Mouse (Mus musculus) midbrain, postnatal 0 days (tissue): ENCODE measurements at regions not wholly inside any gene's neighbourhood (a gene's known extent, or its start where the extent isn't known, plus 50 kb on each side); places are given as distances from the start of the nearest gene placed in this dataset.

Experiments
- ATAC-seq: fragments of 200-750 bp; cut with Nextera tagmentation; 2 replicates; pipeline ENCODE4 v1.8.0; 2017; ENCODE audit warnings: moderate number of reproducible peaks, mild to moderate bottlenecking, moderate TSS enrichment, moderate library complexity; ENCODE audit not compliant: low FRiP score
- DNase-seq: peaks from one replicate; pipeline ENCODE4 v3.0.0-alpha.2; 2015; ENCODE audit warnings: low spot score
- H3K27ac ChIP-seq: fragments of 300-500 bp; sonication (generic); 2 replicates; pipeline ENCODE4 v1.5.1; 2014; ENCODE audit warnings: low read depth, mild to moderate bottlenecking, low read length, mixed read lengths
- H3K27me3 ChIP-seq: fragments of 300-500 bp; sonication (generic); 2 replicates; pipeline ENCODE4 v1.6.1; 2014; ENCODE audit warnings: low read length, control low read depth, mixed read lengths; ENCODE audit not compliant: insufficient read depth
- H3K36me3 ChIP-seq: fragments of 300-500 bp; sonication (generic); 2 replicates; pipeline ENCODE4 v1.6.1; 2014; ENCODE audit warnings: low read length, control low read depth, mixed read lengths; ENCODE audit not compliant: insufficient read depth
- H3K4me1 ChIP-seq: fragments of 300-500 bp; sonication (generic); 2 replicates; pipeline ENCODE4 v1.6.1; 2014; ENCODE audit warnings: mild to moderate bottlenecking, control low read depth, antibody characterized with exemption, low read length, mixed read lengths; ENCODE audit not compliant: insufficient read depth
- H3K4me2 ChIP-seq: fragments of 300-500 bp; sonication (generic); 2 replicates; pipeline ENCODE4 v1.6.1; 2014; ENCODE audit warnings: low read depth, mild to moderate bottlenecking, low read length, mixed read lengths; ENCODE audit not compliant: poor library complexity, severe bottlenecking
- H3K4me3 ChIP-seq: fragments of 300-500 bp; sonication (generic); 2 replicates; pipeline ENCODE4 v1.5.1; 2014; ENCODE audit warnings: low read depth, mild to moderate bottlenecking, low read length, moderate library complexity
- H3K9ac ChIP-seq: fragments of 300-500 bp; sonication (generic); replicated peaks from 2 replicates; pipeline ENCODE4 v1.6.1; 2014; ENCODE audit warnings: mild to moderate bottlenecking, low read length, moderate library complexity, mixed read lengths; ENCODE audit not compliant: poor library complexity, severe bottlenecking
- H3K9me3 ChIP-seq: fragments of 300-500 bp; sonication (generic); 2 replicates; pipeline ENCODE4 v1.6.1; 2016; ENCODE audit warnings: low read length, control low read depth
- CTCF ChIP-seq: IDR thresholded peaks from 2 replicates; pipeline ENCODE4 v1.5.1; 2016; ENCODE audit warnings: antibody characterized with exemption, mild to moderate bottlenecking
- WGBS: fragments of 180-500 bp; shearing (Covaris S2); extraction: QIAGEN DNeasy Blood & Tissue Kit; methylation state at CpG from one replicate; pipeline ENCODE4 v1.1.7; 2014; 5-methylcytosine and 5-hydroxymethylcytosine counted together

- Histone ChIP-seq H3K9me3 (no peaks in the 10 kb centered on the region), H3K4me3 (no peak overlapping the region), H3K27ac (no peak overlapping the region), H3K4me1 (peaks cover 5% of the 10 kb centered on the region; the same call in 1 of the 2 replicates), H3K36me3 (no peaks in the 10 kb centered on the region), H3K27me3 (no peaks in the 10 kb centered on the region), H3K4me2 (no peak overlapping the region), H3K9ac (no peak overlapping the region)
- ATAC-seq (no peak), DNase-seq (no peak)
- TF ChIP-seq CTCF = no peak
- WGBS = 53% methylated on average over 1 of the region's 1 CpGs
Measured at GRCm38 (mm10) chr7:37845201-37845600, 71.8 kb upstream of the Zfp536 start.

- Histone ChIP-seq H3K9ac (no peak overlapping the region), H3K27ac (no peak overlapping the region; the same call in 1 of the 2 replicates), H3K4me3 (peak overlapping the region; percentile 14; the same call in 1 of the 2 replicates), H3K4me1 (peaks cover 5% of the 10 kb centered on the region; the same call in 1 of the 2 replicates), H3K36me3 (no peaks in the 10 kb centered on the region), H3K4me2 (peak overlapping the region; percentile 37), H3K9me3 (no peaks in the 10 kb centered on the region), H3K27me3 (no peaks in the 10 kb centered on the region)
- peak; percentile 79 for ATAC-seq
- under 1% methylated on average over 14 of the region's 14 CpGs for WGBS
- 0 out of 2 replicates have a peak, but pooled peaks have one; percentile 1 for TF ChIP-seq CTCF
- DNase-seq = peak; percentile 71
Measured at GRCm38 (mm10) chr7:37842000-37842513, 68.6 kb upstream of the Zfp536 start.

DNA sequence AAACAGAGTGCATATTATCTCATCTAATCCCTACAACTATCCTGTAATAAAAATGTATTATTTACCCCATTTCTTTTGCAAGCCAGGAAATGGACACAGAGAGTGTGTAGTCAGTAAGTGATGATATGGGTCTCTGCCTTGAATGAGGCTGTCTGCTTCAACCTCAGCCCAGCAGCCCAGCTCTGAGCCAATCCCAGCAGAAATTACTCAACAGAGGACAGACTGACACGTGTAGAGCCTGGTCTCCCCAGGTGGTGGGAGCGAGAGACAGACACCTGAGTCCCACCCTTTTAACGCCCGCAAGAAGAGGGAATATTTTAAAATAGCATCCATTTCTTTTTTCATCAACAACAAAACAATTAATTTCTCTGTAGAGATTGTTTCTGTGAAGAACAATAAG is 68.1 kb upstream of the Zfp536 start:
- WGBS = 17% methylated on average over 4 of the region's 4 CpGs
- no peak for ATAC-seq
- H3K4me1 ChIP-seq = peaks cover 5% of the 10 kb centered on the region; the same call in 1 of the 2 replicates
- H3K36me3 ChIP-seq = no peaks in the 10 kb centered on the region
- H3K27me3 ChIP-seq = no peaks in the 10 kb centered on the region
- H3K9ac ChIP-seq = no peak overlapping the region
- H3K4me3 ChIP-seq = no peak overlapping the region
- no peak for DNase-seq
- no peaks in the 10 kb centered on the region for H3K9me3 ChIP-seq
- TF ChIP-seq CTCF = no peak
- peak overlapping the region; percentile 37 for H3K4me2 ChIP-seq
- H3K27ac ChIP-seq = no peak overlapping the region; the same call in 1 of the 2 replicates

DNA sequence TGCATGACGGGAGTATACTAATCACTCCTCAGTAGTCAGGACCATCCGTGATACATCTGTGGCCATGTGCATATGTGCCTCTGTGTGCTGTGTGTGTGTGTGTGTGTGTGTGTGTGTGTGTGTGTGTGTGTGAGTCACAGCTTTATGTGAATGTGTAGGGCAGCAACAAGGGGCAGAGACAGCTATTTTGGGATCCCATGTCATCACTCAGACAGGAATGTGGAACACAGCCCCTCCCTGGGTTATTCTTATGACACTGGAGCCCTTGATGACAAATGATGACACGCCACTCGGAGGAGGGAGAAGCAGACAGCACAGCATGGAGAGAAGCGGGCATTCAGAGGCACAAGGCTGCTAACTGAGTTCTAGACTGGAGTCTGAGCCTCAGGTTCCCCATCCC is 64.4 kb upstream of the Zfp536 start:
- no peaks in the 10 kb centered on the region for H3K27me3 ChIP-seq
- H3K4me1 ChIP-seq = peaks cover 5% of the 10 kb centered on the region; the same call in 1 of the 2 replicates
- H3K36me3 ChIP-seq = no peaks in the 10 kb centered on the region
- ATAC-seq = no peak
- H3K4me2 ChIP-seq = no peak overlapping the region
- H3K4me3 ChIP-seq = no peak overlapping the region
- no peaks in the 10 kb centered on the region for H3K9me3 ChIP-seq
- H3K27ac ChIP-seq = no peak overlapping the region
- TF ChIP-seq CTCF = no peak
- 87% methylated on average over 5 of the region's 5 CpGs for WGBS
- DNase-seq = no peak
- H3K9ac ChIP-seq = no peak overlapping the region

DNA sequence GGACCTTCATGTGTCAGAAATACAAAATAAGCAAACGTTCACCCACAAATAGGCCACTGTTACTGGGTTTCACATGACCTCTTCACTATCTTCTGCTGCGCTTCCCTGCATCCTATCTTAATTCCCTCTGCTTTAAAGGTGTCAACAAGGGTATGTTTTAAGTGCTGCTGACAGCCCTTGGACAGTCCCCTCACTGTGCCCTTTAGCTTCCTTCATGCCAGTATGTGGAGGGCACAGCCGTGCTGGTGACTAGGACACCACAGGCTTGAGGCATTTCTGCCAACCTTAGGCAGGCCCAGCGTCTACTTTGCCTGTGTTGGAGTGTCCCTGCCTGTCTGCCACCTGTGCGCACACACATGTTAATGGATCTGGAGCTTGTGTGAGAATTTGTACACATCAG is 63.9 kb upstream of the Zfp536 start:
- 93% methylated on average over 5 of the region's 5 CpGs for WGBS
- Histone ChIP-seq H3K27me3 (no peaks in the 10 kb centered on the region), H3K4me2 (no peak overlapping the region), H3K4me1 (peaks cover 3% of the 10 kb centered on the region; the same call in 1 of the 2 replicates), H3K4me3 (no peak overlapping the region), H3K9me3 (no peaks in the 10 kb centered on the region), H3K27ac (no peak overlapping the region), H3K9ac (no peak overlapping the region), H3K36me3 (no peaks in the 10 kb centered on the region)
- ATAC-seq = no peak
- DNase-seq = no peak
- no peak for TF ChIP-seq CTCF

- H3K4me3 ChIP-seq = no peak overlapping the region
- H3K9me3 ChIP-seq = no peaks in the 10 kb centered on the region
- 74% methylated on average over 8 of the region's 8 CpGs for WGBS
- no peak for ATAC-seq
- H3K27ac ChIP-seq = no peak overlapping the region
- no peaks in the 10 kb centered on the region for H3K36me3 ChIP-seq
- peaks cover 2% of the 10 kb centered on the region; the same call in 1 of the 2 replicates for H3K4me1 ChIP-seq
- no peak overlapping the region for H3K9ac ChIP-seq
- DNase-seq = no peak
- no peak for TF ChIP-seq CTCF
- H3K27me3 ChIP-seq = no peaks in the 10 kb centered on the region
- H3K4me2 ChIP-seq = no peak overlapping the region
Measured at GRCm38 (mm10) chr7:37833420-37833819, 60.0 kb upstream of the Zfp536 start.
